Mouse (Mus musculus) erythroblast, adult 5-6 weeks (primary cell): ENCODE measurements around the gene Setd1a. TPM values are rescaled to one million over a fixed set of nuclear protein-coding genes. Genes with fewer than 3 reads are reported as not detected.
"Not testable (repeated sequence)": the region's sequence is repeated elsewhere in the genome, so short reads cannot be mapped to it uniquely, and the experiment has no call there.

Experiments used
- ATAC-seq: replicated peaks from 2 replicates; pipeline ENCODE4 v1.8.0; 2016; ENCODE audit warnings: moderate number of reproducible peaks, mild to moderate bottlenecking, moderate TSS enrichment, inconsistent platforms; ENCODE audit not compliant: poor library complexity, low FRiP score, severe bottlenecking
- total RNA-seq, 2 experiments: library from RNA; stranded (forward) in 1 of 2; stranded (reverse) in 1 of 2; fragments of 150-400 nt in 1 of 2; fragments of 200-764, 138-1000 nt in 1 of 2; gene quantifications; 2 replicates each; pipeline versions ENCODE4 v1.2.3 to v1.2.4; 2015 to 2017; ENCODE audit warnings: low replicate concordance in 2 of 2

The Setd1a gene
- total RNA-seq (2015; ENCODE audit: low replicate concordance): 3.8 and 18.2 TPM in 2 replicates
- total RNA-seq (2017; ENCODE audit: low replicate concordance): 8.9 and 11.3 TPM in 2 replicates

- peak; percentile 77 for ATAC-seq
Observed at GRCm38 (mm10) chr7:127776426-127776825, at the start of gene Setd1a. Gene Setd1a (plus strand): TSS chr7:127776670.

DNA sequence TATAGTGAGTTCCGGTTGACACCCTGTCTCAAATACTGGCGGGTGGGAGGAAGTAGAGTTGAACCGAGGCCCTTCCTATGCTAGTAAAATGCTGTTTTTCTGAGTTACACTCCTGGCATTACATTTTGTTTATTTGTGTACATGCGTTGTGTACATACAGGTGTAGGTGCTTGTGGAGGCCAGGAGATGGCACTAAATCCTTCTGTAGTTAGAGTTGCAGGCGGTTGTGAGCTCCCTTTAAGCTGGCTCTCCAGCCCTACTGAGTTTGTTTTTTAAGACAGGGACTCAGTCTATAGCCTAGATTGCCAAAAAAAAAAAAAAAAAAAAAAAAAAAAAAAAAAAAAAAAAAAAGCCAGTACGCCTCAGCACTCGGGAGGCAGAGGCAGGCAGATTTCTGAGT is 48.6 kb upstream of the Setd1a start:
- ATAC-seq: no peak

GRCm38 (mm10) chr7:127730170-127730569 is 46.3 kb upstream of the Setd1a start:
- no peak for ATAC-seq

DNA sequence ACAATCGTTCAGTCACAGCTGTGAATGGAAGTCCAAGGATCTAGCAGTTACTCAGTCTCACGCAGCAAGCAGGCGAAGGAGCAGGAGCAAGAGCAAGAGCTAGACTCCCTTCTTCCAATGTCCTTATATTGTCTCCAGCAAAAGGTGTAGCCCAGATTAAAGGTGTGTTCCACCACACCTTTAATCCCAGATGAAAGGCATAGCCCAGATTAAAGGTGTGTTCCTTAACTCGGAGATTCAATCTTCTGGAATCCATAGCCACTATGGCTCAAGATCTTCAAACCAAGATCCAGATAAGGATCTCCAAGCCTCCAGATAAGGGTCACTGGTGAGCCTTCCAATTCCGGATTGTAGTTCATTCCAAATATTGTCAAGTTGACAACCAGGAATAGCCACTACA is 44.4 kb upstream of the Setd1a start, which contains the start of gene Ctf2:
Ctf2 (minus strand) TSS at position 101 of the 400 bp plus-strand sequence.
- ATAC-seq: not testable (repeated sequence)

DNA sequence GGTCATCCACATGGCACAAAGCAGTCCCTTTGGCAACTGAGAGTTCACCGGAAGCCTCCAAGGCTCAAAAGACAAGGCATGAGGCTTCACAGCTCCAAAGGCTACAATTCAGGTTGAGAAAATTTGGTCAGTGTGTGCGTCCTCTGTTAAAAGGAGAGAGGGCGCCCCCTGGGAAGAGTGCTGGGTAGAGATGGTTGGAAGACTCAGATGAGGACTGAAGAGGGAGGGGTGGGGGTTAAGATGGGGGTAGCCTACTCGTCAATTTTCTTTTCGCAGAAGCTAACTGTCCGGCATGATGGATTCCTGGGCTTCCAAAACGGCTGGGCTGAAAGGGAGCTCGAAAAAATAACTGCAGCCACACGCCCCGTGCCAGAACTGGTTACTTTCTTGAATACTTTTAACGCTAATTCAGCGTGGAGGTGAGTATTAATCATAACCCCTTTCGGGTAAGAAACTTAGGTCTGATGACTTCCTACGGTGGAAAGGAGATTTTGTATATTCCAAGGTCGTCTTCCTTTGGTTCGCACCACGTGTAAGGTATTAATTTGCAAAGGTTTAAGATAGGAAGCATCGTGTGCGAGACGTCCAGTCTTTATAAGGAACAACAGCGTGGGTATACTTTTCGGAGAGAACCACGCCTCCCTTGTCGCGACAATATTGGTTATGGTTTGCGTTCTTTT is 32.0 kb upstream of the Setd1a start, which contains the start of gene Fbxl19:
Fbxl19 (plus strand) TSS at position 178 of the 680 bp plus-strand sequence.
- 0 out of 2 replicates have a peak, but pooled peaks have one; percentile 25 for ATAC-seq

DNA sequence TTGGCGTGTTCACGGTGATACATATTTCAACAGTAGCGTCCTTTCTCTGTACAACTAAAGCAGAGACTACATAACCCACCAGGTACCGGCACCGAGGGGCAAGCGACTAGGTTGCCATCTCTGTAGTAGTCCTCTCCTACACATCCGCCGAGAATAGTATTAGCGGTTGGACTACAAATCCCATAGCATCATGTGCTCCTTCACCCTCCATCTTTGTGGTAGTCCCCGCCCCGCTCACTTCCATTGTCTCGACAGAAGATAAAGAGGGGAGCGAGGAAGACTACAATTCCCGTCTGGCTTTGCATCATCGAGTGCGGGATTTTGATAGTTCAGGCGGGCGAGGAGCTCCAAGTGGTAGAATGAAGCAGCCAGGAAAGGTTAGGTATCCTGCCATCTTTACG is 31.2 kb upstream of the Setd1a start:
- peak; percentile 73 for ATAC-seq

DNA sequence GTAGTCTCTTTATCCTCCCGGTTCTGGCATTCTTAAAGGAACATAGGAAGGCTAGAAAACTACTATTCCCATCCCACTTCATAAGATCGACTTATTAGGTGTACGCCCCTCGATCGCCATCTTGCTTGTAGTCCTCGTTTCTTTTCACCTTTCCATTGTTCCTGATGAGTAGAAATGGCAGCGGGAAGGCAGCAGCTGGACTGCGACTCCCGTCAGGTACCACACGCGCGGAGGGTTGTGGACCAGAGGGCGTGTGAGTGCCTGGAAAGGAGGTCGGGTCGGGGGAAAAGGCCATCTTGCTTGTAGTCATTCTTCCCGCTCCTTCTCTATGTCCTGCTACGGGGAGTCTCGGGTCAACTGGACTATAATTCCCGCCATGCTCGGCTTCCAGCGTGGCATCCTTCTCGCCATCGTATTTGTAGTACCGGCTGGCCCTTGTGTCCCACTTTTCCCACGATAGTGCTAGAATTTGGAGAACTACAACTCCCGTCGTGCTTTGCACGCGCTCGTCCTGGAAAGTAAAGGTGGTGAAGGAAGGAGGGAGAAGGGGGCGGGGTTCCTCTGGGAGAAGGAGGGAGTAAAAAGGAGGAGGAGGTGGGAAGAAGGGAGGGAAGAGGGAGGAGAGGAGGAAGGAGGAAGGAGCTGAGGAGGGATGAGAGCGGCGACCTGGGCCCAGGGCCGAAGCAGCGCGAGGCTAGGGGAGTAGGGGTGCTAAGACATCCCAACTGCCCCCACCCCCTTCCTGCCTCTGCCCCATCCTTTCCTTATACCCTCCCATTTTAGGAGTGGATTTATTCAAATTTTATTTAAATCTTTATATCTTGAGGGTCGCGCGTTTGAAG is 30.6 kb upstream of the Setd1a start:
- ATAC-seq: peak; percentile 58

GRCm38 (mm10) chr7:127746494-127747491 is 29.7 kb upstream of the Setd1a start:
- ATAC-seq: no peak

- ATAC-seq: no peak
Observed at GRCm38 (mm10) chr7:127747559-127748234, 28.8 kb upstream of the Setd1a start.

GRCm38 (mm10) chr7:127748235-127748560 is 28.3 kb upstream of the Setd1a start:
- no peak for ATAC-seq

GRCm38 (mm10) chr7:127750131-127751127 is 26.0 kb upstream of the Setd1a start:
- ATAC-seq: no peak

- ATAC-seq: no peak
Observed at GRCm38 (mm10) chr7:127751619-127752018, 24.9 kb upstream of the Setd1a start.

- ATAC-seq: no peak
Observed at GRCm38 (mm10) chr7:127752069-127752468, 24.4 kb upstream of the Setd1a start.

- ATAC-seq: no peak
Observed at GRCm38 (mm10) chr7:127753158-127753557, 23.3 kb upstream of the Setd1a start.

DNA sequence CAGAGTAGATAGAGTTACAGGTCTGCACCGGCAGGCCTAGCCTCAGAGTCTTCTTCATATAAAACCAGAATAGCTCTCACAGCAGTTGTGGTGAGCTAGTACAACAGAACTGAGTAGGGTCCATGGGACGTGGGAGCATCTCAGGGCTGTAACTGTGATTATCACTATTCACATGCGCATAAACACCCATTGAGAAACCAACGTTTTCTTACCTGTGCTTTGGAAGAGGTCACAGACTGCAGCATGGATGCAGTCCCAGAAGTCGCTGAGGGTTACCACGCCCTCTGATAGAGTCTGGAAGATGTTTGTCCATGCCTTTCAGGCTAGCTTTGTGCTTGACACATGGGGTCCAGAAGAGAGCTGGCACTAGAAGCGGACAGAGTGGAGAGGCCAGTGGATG is 22.7 kb upstream of the Setd1a start:
- ATAC-seq: no peak

GRCm38 (mm10) chr7:127759716-127760115 is 16.8 kb upstream of the Setd1a start:
- ATAC-seq: no peak

DNA sequence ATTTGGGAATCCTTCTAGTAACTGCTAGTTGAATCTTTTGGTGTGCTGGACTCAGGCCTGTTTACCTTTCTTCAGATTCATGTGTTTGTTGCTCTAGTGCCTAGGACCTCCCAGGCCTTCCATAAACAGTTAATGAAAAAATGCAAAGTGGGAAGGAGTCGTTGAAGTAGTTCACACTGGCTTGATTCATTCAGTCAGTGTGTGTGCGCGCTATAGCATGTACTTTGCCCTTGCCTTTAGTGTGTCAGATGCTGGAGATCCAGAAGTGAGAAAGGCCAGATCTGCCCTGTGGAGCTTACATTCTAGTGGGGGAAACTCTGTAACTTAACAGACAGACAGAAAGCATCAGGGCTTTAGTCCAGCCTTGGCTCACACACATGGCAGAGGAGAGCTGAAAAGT is 16.0 kb upstream of the Setd1a start:
- ATAC-seq: no peak

DNA sequence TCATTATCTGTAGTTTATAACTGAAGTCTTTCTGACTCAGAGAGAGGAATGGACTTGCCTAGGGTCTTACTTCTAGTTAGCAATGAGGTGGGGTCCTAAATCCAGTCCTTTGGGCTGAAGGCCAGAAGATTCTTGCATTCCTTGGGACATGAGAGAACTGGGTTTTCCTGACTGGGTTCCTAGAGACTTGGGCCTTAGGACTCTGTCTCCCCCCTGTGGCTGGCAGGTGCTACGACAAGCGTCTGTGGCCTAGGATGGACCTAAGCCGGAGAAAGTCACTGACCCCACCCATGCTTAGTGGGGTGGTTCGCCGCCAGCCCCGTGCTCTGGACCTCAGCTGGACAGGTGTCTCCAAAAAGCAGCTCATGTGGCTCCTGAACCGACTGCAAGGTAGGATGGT is 15.4 kb upstream of the Setd1a start:
- peak; percentile 94 for ATAC-seq
